Mouse (Mus musculus): ENCODE results near the gene Nrbf2. TPM values are rescaled to one million over a fixed set of nuclear protein-coding genes. Genes with fewer than 3 reads are reported as not detected.

Nrbf2 gene
- polyA plus RNA-seq, 1 experiment, result 16.8 TPM

DNA sequence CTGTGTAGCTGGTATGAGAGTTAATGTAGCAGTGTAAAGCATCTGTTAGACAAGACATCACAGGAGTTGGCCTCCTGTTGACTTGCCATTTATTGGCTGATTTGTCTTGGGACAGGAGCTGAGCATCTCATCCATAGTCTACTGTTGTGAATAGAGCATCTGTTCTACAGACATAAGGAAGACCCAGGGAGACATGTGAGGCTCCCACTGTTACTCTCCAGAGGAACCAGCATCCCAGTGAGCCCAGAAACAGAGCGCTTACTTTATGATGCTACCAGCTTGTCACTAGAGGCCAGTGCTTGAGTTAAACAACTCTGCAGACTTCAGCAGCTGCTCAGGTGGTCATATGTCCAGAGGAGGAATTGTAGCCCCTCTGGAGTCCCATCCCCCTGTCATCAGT lies 32.0 kb downstream of the Nrbf2 start:
- Histone ChIP-seq H3K27me3 (ENCODE audit: control insufficient read depth, insufficient read depth, insufficient read length) (no peaks in the 10 kb centered on the region), H3K79me2 (ENCODE audit: control insufficient read depth, insufficient read depth) (no peaks in the 10 kb centered on the region), H3K4me3 (no peak overlapping the region), H3K36me3 (ENCODE audit: control insufficient read depth, insufficient read depth) (peaks cover 58% of the 10 kb centered on the region), H3ac (ENCODE audit: control insufficient read depth, insufficient read length) (no peak overlapping the region), H3K4me2 (ENCODE audit: low read depth) (no peak overlapping the region)
- TF ChIP-seq CEBPB (IDR thresholded peaks at IDR 0.05; ENCODE audit: insufficient read depth, poor library complexity, severe bottlenecking), result no peak
- no peak for TF ChIP-seq USF1 (IDR thresholded peaks at IDR 0.05; ENCODE audit: low read depth)
- TF ChIP-seq E2F4 (IDR thresholded peaks at IDR 0.05; ENCODE audit: insufficient read depth), result no peak
- no peak for TF ChIP-seq MYOD1 (IDR thresholded peaks at IDR 0.05; ENCODE audit: control insufficient read depth in 1 of 3, insufficient read length in 2 of 3, low read depth in 2 of 3)
- TF ChIP-seq MAX (IDR thresholded peaks at IDR 0.05; ENCODE audit: low read depth), result no peak
- TF ChIP-seq REST (IDR thresholded peaks at IDR 0.05; ENCODE audit: insufficient read depth, insufficient read length), result no peak
- TF ChIP-seq POLR2AphosphoS2 (IDR thresholded peaks at IDR 0.05; ENCODE audit: insufficient read length, low read depth), result no peak
- TF ChIP-seq TCF3 (IDR thresholded peaks at IDR 0.05; ENCODE audit: insufficient read length, low read depth), result no peak
- TF ChIP-seq MYOG (IDR thresholded peaks at IDR 0.05; ENCODE audit: control insufficient read depth in 1 of 3, insufficient read depth in 1 of 3, insufficient read length in 2 of 3, low read depth in 2 of 3), result no peak

DNA sequence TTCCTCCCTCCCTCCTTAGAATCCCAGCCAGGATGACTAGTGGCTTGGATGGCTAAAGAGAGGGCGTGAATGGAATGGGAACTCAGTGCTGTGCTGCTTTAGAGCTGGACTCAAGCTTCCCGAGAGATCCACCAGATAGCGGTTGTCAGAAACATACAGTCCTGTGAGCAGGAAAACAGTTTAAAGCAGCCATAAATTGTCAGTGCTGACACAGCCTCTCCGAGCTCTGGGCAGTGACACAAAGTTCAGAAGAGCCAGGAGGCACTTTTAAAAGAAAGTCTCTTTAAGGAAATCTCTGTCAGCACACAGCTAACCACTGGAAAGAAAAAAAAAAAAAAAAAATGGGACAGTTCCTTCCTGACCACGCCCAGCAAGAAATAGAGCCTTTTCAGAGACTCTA lies 32.8 kb downstream of the Nrbf2 start:
- Histone ChIP-seq H3K4me2 (ENCODE audit: low read depth) (no peak overlapping the region), H3K27me3 (ENCODE audit: control insufficient read depth, insufficient read depth, insufficient read length) (no peaks in the 10 kb centered on the region), H3K79me2 (ENCODE audit: control insufficient read depth, insufficient read depth) (no peaks in the 10 kb centered on the region), H3K4me3 (no peak overlapping the region), H3K36me3 (ENCODE audit: control insufficient read depth, insufficient read depth) (peaks cover 66% of the 10 kb centered on the region), H3ac (ENCODE audit: control insufficient read depth, insufficient read length) (no peak overlapping the region)
- TF ChIP-seq USF1 (IDR thresholded peaks at IDR 0.05; ENCODE audit: low read depth) (no peak), E2F4 (IDR thresholded peaks at IDR 0.05; ENCODE audit: insufficient read depth) (no peak), POLR2A (IDR thresholded peaks at IDR 0.05; ENCODE audit: insufficient read length, low read depth) (no peak), TCF3 (IDR thresholded peaks at IDR 0.05; ENCODE audit: insufficient read length, low read depth) (no peak), CEBPB (IDR thresholded peaks at IDR 0.05; ENCODE audit: insufficient read depth, poor library complexity, severe bottlenecking) (no peak), REST (IDR thresholded peaks at IDR 0.05; ENCODE audit: insufficient read depth, insufficient read length) (no peak), MYOG (IDR thresholded peaks at IDR 0.05; ENCODE audit: control insufficient read depth in 1 of 3, insufficient read depth in 1 of 3, insufficient read length in 2 of 3, low read depth in 2 of 3) (no peak), SRF (IDR thresholded peaks at IDR 0.05; ENCODE audit: control insufficient read depth, insufficient read length, low read depth) (no peak), TCF12 (IDR thresholded peaks at IDR 0.05; ENCODE audit: insufficient read depth, poor library complexity, severe bottlenecking) (no peak), MYOD1 (IDR thresholded peaks at IDR 0.05; ENCODE audit: control insufficient read depth in 1 of 3, insufficient read length in 2 of 3, low read depth in 2 of 3) (no peak), MAX (IDR thresholded peaks at IDR 0.05; ENCODE audit: low read depth) (no peak), POLR2AphosphoS2 (IDR thresholded peaks at IDR 0.05; ENCODE audit: insufficient read length, low read depth) (no peak)

- Histone ChIP-seq H3K4me3 (no peak overlapping the region), H3ac (ENCODE audit: control insufficient read depth, insufficient read length) (no peak overlapping the region), H3K36me3 (ENCODE audit: control insufficient read depth, insufficient read depth) (peaks cover 78% of the 10 kb centered on the region), H3K27me3 (ENCODE audit: control insufficient read depth, insufficient read depth, insufficient read length) (no peaks in the 10 kb centered on the region), H3K79me2 (ENCODE audit: control insufficient read depth, insufficient read depth) (peaks cover 5% of the 10 kb centered on the region), H3K4me2 (ENCODE audit: low read depth) (no peak overlapping the region)
- TF ChIP-seq POLR2A (IDR thresholded peaks at IDR 0.05; ENCODE audit: insufficient read length, low read depth) (no peak), TCF3 (IDR thresholded peaks at IDR 0.05; ENCODE audit: insufficient read length, low read depth) (no peak), POLR2AphosphoS2 (IDR thresholded peaks at IDR 0.05; ENCODE audit: insufficient read length, low read depth) (no peak), E2F4 (IDR thresholded peaks at IDR 0.05; ENCODE audit: insufficient read depth) (no peak), MYOD1 (IDR thresholded peaks at IDR 0.05; ENCODE audit: control insufficient read depth in 1 of 3, insufficient read length in 2 of 3, low read depth in 2 of 3) (no peak), MYOG (IDR thresholded peaks at IDR 0.05; ENCODE audit: control insufficient read depth in 1 of 3, insufficient read depth in 1 of 3, insufficient read length in 2 of 3, low read depth in 2 of 3) (no peak), SRF (IDR thresholded peaks at IDR 0.05; ENCODE audit: control insufficient read depth, insufficient read length, low read depth) (no peak), MAX (IDR thresholded peaks at IDR 0.05; ENCODE audit: low read depth) (no peak), USF1 (IDR thresholded peaks at IDR 0.05; ENCODE audit: low read depth) (no peak), REST (IDR thresholded peaks at IDR 0.05; ENCODE audit: insufficient read depth, insufficient read length) (no peak)
Observed at GRCm38 (mm10) chr10:67250846-67251245, 34.3 kb downstream of the Nrbf2 start.

DNA sequence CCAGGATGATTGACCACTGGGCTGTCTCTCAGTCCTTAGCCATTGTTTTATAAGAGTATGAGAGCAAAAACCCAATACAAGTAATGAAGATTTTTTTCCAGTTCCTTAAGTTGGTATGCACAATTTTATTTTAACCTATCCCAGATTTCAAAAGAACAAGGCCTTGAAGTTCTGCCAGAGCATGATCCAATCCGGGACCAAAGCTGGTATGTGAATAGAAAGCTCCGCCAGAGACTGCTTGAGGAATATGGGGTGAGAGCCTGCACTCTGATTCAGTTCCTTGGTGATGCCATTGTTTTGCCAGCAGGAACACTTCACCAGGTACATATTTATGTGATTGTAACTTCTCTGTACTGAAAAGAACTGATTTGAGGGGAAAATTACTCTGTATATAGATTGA lies 35.6 kb downstream of the Nrbf2 start:
- Histone ChIP-seq H3K4me3 (no peak overlapping the region), H3K27me3 (ENCODE audit: control insufficient read depth, insufficient read depth, insufficient read length) (no peaks in the 10 kb centered on the region), H3ac (ENCODE audit: control insufficient read depth, insufficient read length) (no peak overlapping the region), H3K36me3 (ENCODE audit: control insufficient read depth, insufficient read depth) (peaks cover 78% of the 10 kb centered on the region), H3K4me2 (ENCODE audit: low read depth) (no peak overlapping the region), H3K79me2 (ENCODE audit: control insufficient read depth, insufficient read depth) (peaks cover 5% of the 10 kb centered on the region)
- TF ChIP-seq SRF (IDR thresholded peaks at IDR 0.05; ENCODE audit: control insufficient read depth, insufficient read length, low read depth) (no peak), TCF3 (IDR thresholded peaks at IDR 0.05; ENCODE audit: insufficient read length, low read depth) (no peak), MYOG (IDR thresholded peaks at IDR 0.05; ENCODE audit: control insufficient read depth in 1 of 3, insufficient read depth in 1 of 3, insufficient read length in 2 of 3, low read depth in 2 of 3) (no peak), POLR2A (IDR thresholded peaks at IDR 0.05; ENCODE audit: insufficient read length, low read depth) (no peak), E2F4 (IDR thresholded peaks at IDR 0.05; ENCODE audit: insufficient read depth) (no peak), MYOD1 (IDR thresholded peaks at IDR 0.05; ENCODE audit: control insufficient read depth in 1 of 3, insufficient read length in 2 of 3, low read depth in 2 of 3) (no peak), CEBPB (IDR thresholded peaks at IDR 0.05; ENCODE audit: insufficient read depth, poor library complexity, severe bottlenecking) (no peak), MAX (IDR thresholded peaks at IDR 0.05; ENCODE audit: low read depth) (no peak), USF1 (IDR thresholded peaks at IDR 0.05; ENCODE audit: low read depth) (no peak), TCF12 (IDR thresholded peaks at IDR 0.05; ENCODE audit: insufficient read depth, poor library complexity, severe bottlenecking) (no peak), REST (IDR thresholded peaks at IDR 0.05; ENCODE audit: insufficient read depth, insufficient read length) (no peak), POLR2AphosphoS2 (IDR thresholded peaks at IDR 0.05; ENCODE audit: insufficient read length, low read depth) (no peak)

Data from myocyte (in vitro differentiated cells).